Mouse (Mus musculus): ENCODE data around the gene Fastkd5.
"Not testable (repeated sequence)": the region's sequence is repeated elsewhere in the genome, so short reads cannot be mapped to it uniquely, and the experiment has no call there.

The Fastkd5 gene

DNA sequence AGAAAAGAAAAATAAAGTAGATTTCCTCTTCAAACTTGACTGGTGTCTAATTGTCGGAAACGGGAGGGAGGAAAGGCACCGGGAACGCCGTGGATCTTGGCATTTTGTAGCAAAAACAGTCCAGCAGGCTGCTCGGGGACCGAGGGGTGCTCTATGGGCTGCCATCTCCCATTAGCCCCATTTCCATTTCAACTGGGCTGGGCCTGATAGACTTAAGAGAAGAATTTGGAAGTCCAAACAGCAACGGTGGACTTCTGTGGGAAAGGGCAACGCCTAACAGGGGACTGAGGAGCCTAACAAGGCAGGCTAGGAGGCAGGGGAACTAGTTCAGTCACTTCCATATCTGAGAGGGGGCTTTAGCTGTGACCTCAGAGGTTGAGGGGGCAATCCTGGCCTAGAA is 52.8 kb downstream of the Fastkd5 start:
- peak; percentile 29 for DNase-seq (ENCODE audit: low spot score)

DNA sequence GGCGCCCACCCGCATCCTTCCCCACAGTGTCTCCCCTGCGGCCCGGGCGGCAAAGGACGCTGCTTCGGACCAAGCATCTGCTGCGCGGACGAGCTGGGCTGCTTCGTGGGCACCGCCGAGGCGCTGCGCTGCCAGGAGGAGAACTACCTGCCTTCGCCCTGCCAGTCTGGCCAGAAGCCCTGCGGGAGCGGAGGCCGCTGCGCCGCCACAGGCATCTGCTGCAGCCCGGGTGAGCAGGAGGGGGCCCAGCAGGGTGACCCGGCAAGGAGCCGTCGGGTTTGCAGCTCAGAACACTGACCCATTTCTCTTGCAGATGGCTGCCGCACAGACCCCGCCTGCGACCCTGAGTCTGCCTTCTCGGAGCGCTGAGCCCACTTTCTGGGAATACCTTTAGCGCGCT is 53.3 kb downstream of the Fastkd5 start:
- not testable (repeated sequence) for DNase-seq (ENCODE audit: low spot score)

DNA sequence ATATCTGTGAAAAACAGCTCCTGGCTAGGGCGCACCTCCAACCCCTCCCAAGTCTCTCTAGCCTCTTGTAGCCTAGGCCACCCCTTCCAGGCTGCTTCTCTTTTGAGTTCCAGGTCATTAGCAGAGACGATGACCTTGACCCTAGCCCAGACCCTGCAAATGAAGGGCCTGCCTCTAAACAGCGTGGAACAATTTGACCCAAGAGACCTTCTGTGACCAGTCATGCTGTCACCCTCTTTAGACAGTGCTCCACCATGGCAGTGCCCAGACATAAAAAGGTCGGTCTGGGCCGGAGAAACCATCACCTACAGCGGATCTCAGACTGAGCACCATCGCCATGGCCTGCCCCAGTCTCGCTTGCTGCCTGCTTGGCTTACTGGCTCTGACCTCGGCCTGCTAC is 54.0 kb downstream of the Fastkd5 start, which contains the start of gene Oxt:
Oxt (plus strand) TSS at position 301 of the 400 bp plus-strand sequence.
- DNase-seq (ENCODE audit: low spot score) = no peak

DNA sequence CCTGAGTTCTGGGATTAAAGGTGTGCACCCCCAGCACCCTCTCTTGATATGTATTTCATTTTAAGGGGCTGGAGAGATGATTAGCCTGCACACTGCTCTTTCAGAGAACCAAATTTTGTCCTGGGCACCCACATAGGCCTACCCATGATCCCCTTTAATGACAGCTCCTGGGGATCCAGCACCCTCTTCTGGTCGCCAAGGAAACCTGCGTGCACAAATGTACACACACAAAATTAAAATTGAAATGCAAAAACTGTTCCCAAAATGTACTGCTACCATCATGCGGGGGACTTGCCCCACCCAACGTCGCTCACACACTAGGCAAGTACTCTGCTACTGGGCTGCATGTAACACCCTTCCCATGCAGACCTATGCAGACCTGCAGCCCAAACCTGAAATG is 54.9 kb downstream of the Fastkd5 start:
- DNase-seq (ENCODE audit: low spot score) = no peak

DNA sequence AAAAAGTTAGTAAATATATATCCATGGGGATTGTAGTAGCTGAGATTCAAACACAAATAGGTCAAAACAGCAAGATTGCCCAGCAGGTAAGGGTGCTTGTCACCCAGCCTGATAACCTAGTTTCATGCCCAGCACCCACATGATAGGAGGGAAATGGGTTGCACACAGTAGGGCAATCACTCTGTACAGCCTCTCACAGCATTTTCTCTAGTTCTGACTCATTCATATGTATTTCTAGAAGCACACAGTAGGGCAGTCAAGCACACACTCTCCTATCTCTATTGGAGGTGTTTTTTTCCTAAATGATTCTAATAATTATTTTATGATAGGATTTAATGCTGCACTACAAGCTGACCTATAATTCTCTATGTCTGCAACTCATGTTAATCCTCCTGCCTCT is 59.9 kb downstream of the Fastkd5 start:
- DNase-seq (ENCODE audit: low spot score) = no peak

DNA sequence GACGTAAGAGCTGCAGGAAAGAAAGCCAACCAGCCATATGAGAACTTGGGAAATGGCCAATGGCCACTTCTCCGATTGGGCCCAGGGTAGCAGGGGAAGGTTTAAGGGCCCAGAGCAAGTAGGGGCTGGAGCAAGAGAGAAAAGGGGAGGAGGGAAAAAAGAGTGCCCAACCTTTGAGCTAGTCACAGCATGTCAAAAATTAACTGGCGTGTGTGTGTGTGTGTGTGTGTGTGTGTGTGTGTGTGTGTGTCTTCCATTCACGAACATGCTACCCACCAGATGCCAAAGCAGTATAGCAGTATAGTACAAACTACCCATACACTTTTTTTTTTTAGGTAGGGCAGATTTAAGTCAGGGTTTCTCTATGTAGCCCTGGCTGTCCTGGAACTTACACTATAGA is 60.9 kb downstream of the Fastkd5 start:
- DNase-seq (ENCODE audit: low spot score) = no peak

DNA sequence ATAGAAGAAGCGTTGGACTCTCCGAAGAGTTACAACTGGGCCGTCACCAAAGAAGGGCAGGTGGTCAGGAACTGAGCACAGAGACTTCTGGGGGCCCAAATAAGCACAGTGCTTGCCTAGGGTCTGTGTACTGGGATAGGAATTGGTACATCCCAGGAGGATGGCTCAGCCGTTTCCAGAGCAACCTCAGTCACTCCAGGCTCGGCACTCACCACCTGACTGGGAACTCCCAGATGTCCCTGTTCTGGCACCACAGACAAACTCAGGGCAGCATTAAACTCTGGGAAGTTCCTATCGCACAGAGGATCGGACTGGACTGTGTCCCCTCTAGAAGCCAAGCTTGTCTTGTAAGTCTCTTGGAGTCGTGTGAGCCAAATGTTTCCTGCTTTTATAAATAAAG is 64.8 kb downstream of the Fastkd5 start:
- no peak for DNase-seq (ENCODE audit: low spot score)

DNA sequence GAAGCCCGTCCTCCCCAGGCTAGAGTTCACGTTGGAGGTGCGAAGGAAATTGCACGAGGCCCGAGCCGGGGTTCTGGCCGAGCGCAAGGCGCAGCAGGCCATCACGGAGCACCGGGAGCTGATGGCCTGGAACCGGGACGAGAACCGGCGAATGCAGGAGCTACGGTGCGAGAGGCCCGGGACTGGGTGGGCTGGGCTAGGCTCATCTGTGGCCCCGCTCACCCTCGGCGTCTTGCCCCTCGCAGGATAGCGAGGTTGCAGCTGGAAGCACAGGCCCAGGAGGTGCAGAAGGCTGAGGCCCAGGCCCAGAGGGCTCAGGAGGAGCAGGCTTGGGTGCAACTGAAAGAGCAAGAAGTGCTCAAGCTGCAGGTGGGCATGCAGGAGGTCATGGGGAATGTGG is 65.8 kb downstream of the Fastkd5 start:
- DNase-seq (ENCODE audit: low spot score) = no peak
